Mouse (Mus musculus) left cerebral cortex, postnatal 25 days (tissue): ENCODE measurements around the gene Calu. TPM values are rescaled to one million over a fixed set of nuclear protein-coding genes. Genes with fewer than 3 reads are reported as not detected.
A peak's percentile ranks its signal among the peaks of the same experiment; 100 is the strongest.

Experiments used
- DNase-seq, 2 experiments: peaks; one replicate each; pipeline ENCODE4 v3.0.0; 2022; ENCODE audit warnings: low spot score in 2 of 2, mixed read lengths in 1 of 2
- intact Hi-C: fragments of 180-260 bp; cut with DNase I; formaldehyde crosslinking; loops from one replicate; pipeline ENCODE4 v1.15.1; 2025
- microRNA-seq, 2 experiments: library from miRNA; unstranded; fragments of <30 nt; microRNA quantifications; one replicate each; pipeline ENCODE4 v1.2.0; 2022
- total RNA-seq, 2 experiments: library from RNA; stranded (reverse); gene quantifications; 2 replicates each; pipeline ENCODE4 v1.2.3; 2021

The Calu gene
- total RNA-seq, 2 experiments from 2014 or later, result 71.9 to 72.5 TPM

DNA sequence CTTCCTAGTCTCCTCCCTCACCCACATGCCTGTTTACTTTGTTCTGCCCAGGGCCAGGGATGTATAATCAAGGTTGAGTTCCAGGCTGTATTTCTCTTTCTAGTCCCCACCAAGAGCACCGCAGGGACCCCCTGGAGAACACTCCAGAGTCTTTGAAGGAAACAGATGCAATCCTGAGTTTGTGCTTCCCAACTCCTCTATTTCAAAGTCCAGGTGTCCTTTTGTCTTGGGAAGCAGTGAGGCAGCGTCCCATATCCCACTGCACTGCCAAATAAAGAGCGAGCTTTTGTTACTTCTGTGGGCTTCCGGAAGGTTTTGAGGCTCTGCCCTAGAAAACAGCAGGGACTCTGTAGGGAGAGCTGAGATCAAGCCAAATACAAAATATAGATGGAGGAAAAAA is 52.0 kb downstream of the Calu start:
- intact Hi-C loops, result no loop called here
- DNase-seq, result no peak

- DNase-seq, result no peak
- intact Hi-C loops, result no loop called here
Measured at GRCm38 (mm10) chr6:29402693-29403342, 54.9 kb downstream of the Calu start.

DNA sequence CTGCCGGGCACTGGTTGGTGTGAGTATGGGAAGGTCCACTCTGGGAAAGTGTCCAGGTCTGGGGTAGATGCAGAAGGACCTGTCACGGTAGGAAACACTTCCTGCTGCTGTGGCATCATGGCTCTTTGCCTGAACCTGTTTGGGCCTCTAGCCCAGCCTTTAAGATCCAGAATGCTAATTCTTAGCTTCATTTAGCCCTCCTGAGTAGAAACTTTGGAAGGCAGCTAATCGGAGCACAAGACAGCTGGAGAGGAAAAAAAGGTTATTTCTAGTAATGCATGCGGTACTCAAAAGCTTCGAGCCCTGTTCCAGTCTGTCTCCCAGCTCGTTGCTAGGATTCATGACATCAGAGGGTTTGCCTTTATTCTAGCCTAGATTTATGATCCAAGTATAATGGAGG is 58.5 kb downstream of the Calu start:
- intact Hi-C loops, result no loop called here
- DNase-seq, result peak in 1 of 2 experiments; percentile 61

DNA sequence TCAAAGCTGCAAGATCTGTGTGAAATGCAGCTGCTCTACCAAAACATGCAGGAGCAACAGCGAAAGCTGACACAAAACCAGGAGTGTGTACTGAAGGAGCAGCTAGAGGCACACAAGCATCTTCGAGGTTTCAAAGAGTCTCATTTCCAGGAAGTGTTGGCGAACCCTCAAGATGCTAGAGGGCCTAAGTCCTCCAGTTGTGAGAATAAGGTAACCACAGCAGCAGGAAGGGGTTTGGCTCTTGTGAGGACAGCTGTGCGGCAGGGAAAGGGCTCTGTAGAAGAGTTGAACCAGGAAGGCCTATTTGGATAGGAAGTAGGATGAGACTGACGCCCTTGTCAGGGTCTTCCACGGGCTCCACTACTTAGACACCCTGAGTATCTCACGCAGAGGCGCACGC is 67.6 kb downstream of the Calu start:
- intact Hi-C loops, result no loop called here

GRCm38 (mm10) chr6:29420596-29420995 is 72.7 kb downstream of the Calu start:
- no peak for DNase-seq
- intact Hi-C loops, result no loop called here

More for the DNA sequence above, 67.6 kb downstream of the Calu start:
- no peak for DNase-seq

DNA sequence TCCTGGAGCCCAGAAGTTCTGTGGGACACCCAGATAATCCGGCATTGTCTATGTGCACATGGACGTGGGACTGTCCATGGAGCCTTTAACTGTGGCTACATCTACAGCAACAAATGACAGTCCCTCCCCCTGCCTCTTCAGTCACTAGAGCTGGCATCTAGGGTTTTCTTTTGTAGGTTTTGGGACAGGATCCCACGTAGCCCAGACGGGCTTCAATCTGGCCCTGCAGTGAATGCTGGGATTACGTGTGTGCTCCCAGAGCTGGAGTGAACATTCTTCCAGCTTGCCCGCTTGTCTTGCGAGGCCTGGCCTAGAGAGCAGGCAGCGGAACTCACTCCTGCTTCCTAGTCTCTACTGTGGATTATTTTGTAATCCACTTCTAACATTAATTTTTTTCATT is 77.2 kb downstream of the Calu start:
- no peak for DNase-seq
- intact Hi-C loops, result no loop called here

DNA sequence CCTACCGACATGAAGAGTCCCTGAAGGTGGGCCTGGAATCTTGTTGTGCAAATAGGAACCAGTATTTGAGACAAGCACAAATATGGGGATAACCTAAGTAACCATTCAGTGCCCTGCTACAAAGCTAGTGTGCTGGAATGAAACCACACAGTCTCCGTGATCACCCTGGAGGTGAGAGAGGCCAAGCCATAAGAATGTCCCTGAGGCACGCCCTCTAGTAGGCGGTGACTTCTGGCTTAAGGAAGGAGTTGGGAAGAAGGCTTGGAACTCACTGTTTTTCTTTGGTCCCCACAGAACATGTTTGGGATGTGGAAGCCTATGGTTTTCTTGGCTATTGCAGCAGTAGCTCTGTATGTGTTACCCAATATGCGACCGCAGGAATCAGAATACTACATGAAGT is 78.5 kb downstream of the Calu start:
- intact Hi-C loops, result no loop called here

More for the DNA sequence above, 78.5 kb downstream of the Calu start:
- DNase-seq, result no peak

Small RNAs within 50 kb of the gene (microRNA-seq; reads per million reads assigned to microRNA genes)
- gene Gm26220 (0 to 0.74 reads per million in 2 experiments), gene Gm44354 (0 reads per million in 2 experiments)

Other genes starting within 250 kb of the Calu start
- gene Rbm28, start 183.1 kb upstream of the Calu start, total RNA-seq, result 10 to 100 TPM; 38.7 to 45.7 TPM
- 1 to 10 TPM; 2.4 to 2.9 TPM for gene Prrt4, start 168.5 kb upstream of the Calu start, total RNA-seq
- gene Impdh1, start 131.7 kb upstream of the Calu start, total RNA-seq, result 10 to 100 TPM; 66.1 to 68.8 TPM
- gene Hilpda, start 75.6 kb upstream of the Calu start, total RNA-seq, result 1 to 10 TPM; 6.7 to 8.4 TPM
- gene Fam71f2, start 68.5 kb upstream of the Calu start, total RNA-seq, result under 1 TPM; 0.34 to 0.41 TPM
- gene Fam71f1, start 28.9 kb upstream of the Calu start, total RNA-seq, result not detected
- under 1 TPM in 1 of 2 experiments, not detected in 1; 0.32 TPM for gene Opn1sw, start 40.4 kb downstream of the Calu start, total RNA-seq
- 10 to 100 TPM; 84.7 to 92.0 TPM for gene Ccdc136, start 48.2 kb downstream of the Calu start, total RNA-seq
- gene Flnc, start 85.2 kb downstream of the Calu start, total RNA-seq, result 1 to 10 TPM; 1.5 to 1.6 TPM
- 100 to 1,000 TPM; 250 to 257 TPM for gene Atp6v1f, start 119.6 kb downstream of the Calu start, total RNA-seq
- gene Atp6v1fnb, start 123.4 kb downstream of the Calu start, total RNA-seq, result under 1 TPM in 1 of 2 experiments, not detected in 1; 0.53 TPM
- gene Kcp, start 159.9 kb downstream of the Calu start, total RNA-seq, result 1 to 10 TPM; 1.5 to 1.8 TPM
- gene Irf5, start 178.6 kb downstream of the Calu start, total RNA-seq, result 1 to 10 TPM; 4.7 to 5.4 TPM